Mouse (Mus musculus): ENCODE measurements at regions not wholly inside any gene's neighbourhood (a gene's known extent, or its start where the extent isn't known, plus 50 kb on each side); places are given as distances from the start of the nearest gene placed in this dataset.

DNA sequence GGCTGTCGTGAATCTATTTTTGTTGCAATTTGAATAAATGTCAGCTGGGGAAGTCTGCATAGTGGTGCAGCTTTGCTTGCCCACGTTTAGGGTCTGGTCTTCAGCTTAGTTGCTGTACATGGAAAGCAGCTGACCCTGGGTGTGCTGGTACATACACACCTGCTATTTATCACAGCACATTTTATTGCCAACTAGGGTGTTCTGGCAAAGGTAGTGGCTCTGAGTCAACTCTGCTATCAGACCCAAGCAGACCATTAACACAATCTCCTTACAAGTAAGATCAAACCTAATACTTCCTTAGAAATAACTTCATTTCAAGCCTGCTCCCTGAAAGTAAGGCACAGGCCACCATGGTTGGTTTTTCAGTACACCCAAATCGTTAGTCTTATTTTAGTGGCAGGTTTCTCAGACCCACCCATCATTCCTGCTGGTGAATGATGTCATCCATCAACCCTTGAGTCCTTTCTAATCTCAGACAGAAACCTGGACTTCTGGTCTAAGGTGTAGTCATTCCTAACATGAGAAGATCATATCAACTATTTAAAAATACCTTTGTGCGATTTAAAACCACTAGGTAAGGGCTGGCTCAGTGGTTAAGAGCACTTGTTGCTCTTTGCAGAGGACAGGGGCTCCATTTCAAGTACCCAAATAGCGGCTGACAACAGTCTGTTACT, 62.5 kb upstream of the Med13 start:
- TF ChIP-seq CTCF (IDR thresholded peaks at IDR 0.05): no peak
- no peak for DNase-seq (ENCODE audit: low spot score)
- WGBS: 85% methylated on average over 5 of the region's 5 CpGs

DNA sequence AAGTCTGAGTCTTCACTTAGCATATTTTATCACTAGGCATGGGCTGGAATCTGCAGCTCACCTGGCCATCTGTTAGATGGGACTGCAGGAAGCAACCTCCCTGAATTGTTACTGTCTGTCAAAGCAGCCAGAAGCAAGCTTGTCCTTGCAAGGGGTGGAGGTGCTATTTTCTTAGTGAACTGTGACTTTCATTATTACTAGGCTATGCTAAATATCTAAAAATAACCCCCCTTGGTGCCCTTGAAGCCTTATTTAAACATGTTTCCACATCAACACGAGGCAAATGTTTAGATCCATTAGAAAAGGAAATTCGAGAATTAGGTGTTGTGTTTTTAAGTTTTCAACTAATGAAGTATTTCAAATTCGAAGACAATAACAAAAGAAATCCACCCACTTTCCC, 55.5 kb upstream of the Rnft1 start:
- Histone ChIP-seq H3K27me3 (ENCODE audit: insufficient read depth, low read length) (no peaks in the 10 kb centered on the region), H3K4me1 (ENCODE audit: insufficient read depth, low read length) (no peaks in the 10 kb centered on the region), H3K9ac (replicated peaks; ENCODE audit: low read length, poor library complexity, severe bottlenecking) (no peak overlapping the region), H3K27ac (ENCODE audit: low read depth, low read length) (no peak overlapping the region), H3K9me3 (ENCODE audit: low read length) (no peaks in the 10 kb centered on the region), H3K4me3 (ENCODE audit: low read depth, low read length) (no peak overlapping the region), H3K4me2 (ENCODE audit: low read depth, low read length, poor library complexity, severe bottlenecking) (no peak overlapping the region), H3K36me3 (ENCODE audit: insufficient read depth, low read length) (no peaks in the 10 kb centered on the region)
- 80% methylated on average over 3 of the region's 3 CpGs for WGBS
- TF ChIP-seq CTCF (IDR thresholded peaks at IDR 0.05): no peak
- ATAC-seq (ENCODE audit: low FRiP score) (no peak), DNase-seq (ENCODE audit: low spot score) (no peak)

More for the DNA sequence above, 62.5 kb upstream of the Med13 start:
- Histone ChIP-seq H3K9ac (replicated peaks; ENCODE audit: low read length, poor library complexity, severe bottlenecking) (no peak overlapping the region), H3K9me3 (ENCODE audit: low read length) (no peaks in the 10 kb centered on the region), H3K27me3 (ENCODE audit: insufficient read depth, low read length) (no peaks in the 10 kb centered on the region), H3K4me2 (ENCODE audit: low read depth, low read length, poor library complexity, severe bottlenecking) (no peak overlapping the region), H3K4me1 (ENCODE audit: insufficient read depth, low read length) (no peaks in the 10 kb centered on the region), H3K36me3 (ENCODE audit: insufficient read depth, low read length) (no peaks in the 10 kb centered on the region), H3K4me3 (ENCODE audit: low read depth, low read length) (no peak overlapping the region), H3K27ac (ENCODE audit: low read depth, low read length) (no peak overlapping the region)
- ATAC-seq (ENCODE audit: low FRiP score): no peak

DNA sequence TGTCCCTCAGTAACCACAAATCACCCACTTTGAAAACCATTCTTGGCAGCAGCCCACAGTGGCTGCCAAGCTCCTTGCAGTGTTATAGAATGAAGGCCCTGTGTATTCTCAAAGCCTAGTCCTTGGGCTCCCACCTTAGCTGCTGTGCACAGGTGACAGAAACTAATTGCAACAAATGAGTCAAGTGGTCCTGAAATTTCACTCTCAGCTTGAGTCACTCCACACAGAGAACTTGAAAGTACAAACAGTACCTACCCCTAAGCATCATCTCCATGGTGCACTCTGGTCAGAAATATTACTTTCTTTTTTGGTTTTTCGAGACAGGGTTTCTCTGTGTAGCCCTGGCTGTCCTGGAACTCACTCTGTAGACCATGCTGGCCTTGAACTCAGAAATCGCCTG, 54.2 kb upstream of the Rnft1 start:
- Histone ChIP-seq H3K36me3 (ENCODE audit: insufficient read depth, low read length) (no peaks in the 10 kb centered on the region), H3K9me3 (ENCODE audit: low read length) (no peaks in the 10 kb centered on the region), H3K27ac (ENCODE audit: low read depth, low read length) (no peak overlapping the region), H3K27me3 (ENCODE audit: insufficient read depth, low read length) (no peaks in the 10 kb centered on the region), H3K4me2 (ENCODE audit: low read depth, low read length, poor library complexity, severe bottlenecking) (no peak overlapping the region), H3K4me3 (ENCODE audit: low read depth, low read length) (no peak overlapping the region), H3K9ac (replicated peaks; ENCODE audit: low read length, poor library complexity, severe bottlenecking) (no peak overlapping the region), H3K4me1 (ENCODE audit: insufficient read depth, low read length) (no peaks in the 10 kb centered on the region)
- no peak for TF ChIP-seq CTCF (IDR thresholded peaks at IDR 0.05)
- DNase-seq (ENCODE audit: low spot score) (no peak), ATAC-seq (ENCODE audit: low FRiP score) (no peak)
- 91% methylated on average over 2 of the region's 2 CpGs for WGBS

DNA sequence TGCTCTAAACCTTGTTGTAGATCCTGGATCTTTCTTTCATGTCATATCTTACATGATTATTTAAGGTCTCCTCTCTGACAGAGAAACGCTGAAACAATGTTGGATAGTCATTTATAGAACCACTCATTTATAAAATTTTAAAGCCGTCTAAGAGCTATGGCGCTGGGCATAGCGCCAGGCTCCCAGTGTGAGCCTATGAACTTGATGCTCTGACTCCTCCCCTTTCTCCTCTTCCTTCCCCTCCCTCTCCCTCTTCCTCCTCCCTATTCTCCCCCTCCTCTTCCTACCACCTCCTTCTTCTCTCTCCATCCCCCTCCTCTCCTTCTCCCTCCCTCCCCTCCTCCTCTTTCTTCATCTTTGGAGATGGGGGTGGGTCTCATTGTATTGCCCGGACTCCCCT, 52.9 kb upstream of the Rnft1 start:
- WGBS: 84% methylated on average over 5 of the region's 5 CpGs
- no peak overlapping the region for H3K4me3 ChIP-seq (ENCODE audit: low read depth, low read length)
- DNase-seq (ENCODE audit: low spot score): no peak
- no peaks in the 10 kb centered on the region for H3K9me3 ChIP-seq (ENCODE audit: low read length)
- no peaks in the 10 kb centered on the region for H3K27me3 ChIP-seq (ENCODE audit: insufficient read depth, low read length)
- no peak overlapping the region for H3K27ac ChIP-seq (ENCODE audit: low read depth, low read length)
- no peaks in the 10 kb centered on the region for H3K36me3 ChIP-seq (ENCODE audit: insufficient read depth, low read length)
- no peak overlapping the region for H3K9ac ChIP-seq (replicated peaks; ENCODE audit: low read length, poor library complexity, severe bottlenecking)
- H3K4me1 ChIP-seq (ENCODE audit: insufficient read depth, low read length): no peaks in the 10 kb centered on the region
- H3K4me2 ChIP-seq (ENCODE audit: low read depth, low read length, poor library complexity, severe bottlenecking): no peak overlapping the region
- no peak for ATAC-seq (ENCODE audit: low FRiP score)
- no peak for TF ChIP-seq CTCF (IDR thresholded peaks at IDR 0.05)

DNA sequence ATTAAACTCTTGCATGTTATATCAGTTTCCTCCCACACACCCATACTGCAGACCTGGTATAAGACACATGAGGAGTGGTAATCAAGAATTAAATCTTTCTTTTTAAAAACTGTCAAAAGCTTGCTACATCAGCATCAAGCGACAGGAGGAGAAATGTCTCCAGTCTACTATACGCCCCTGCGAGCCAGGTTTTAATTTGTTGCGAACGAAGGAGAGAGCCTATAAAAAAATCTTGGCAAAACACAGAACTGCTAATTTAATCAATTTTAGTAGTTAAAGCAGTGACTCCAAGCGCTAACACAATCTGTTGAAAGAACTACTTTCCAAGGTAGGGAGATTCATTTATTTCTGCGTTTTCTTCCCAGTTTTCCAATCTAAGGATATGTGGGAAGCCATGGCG, 50.4 kb upstream of the Rnft1 start:
- H3K27me3 ChIP-seq (ENCODE audit: insufficient read depth, low read length): no peaks in the 10 kb centered on the region
- ATAC-seq (ENCODE audit: low FRiP score) (no peak), DNase-seq (ENCODE audit: low spot score) (no peak)
- no peaks in the 10 kb centered on the region for H3K36me3 ChIP-seq (ENCODE audit: insufficient read depth, low read length)
- 89% methylated on average over 8 of the region's 8 CpGs for WGBS
- no peaks in the 10 kb centered on the region for H3K9me3 ChIP-seq (ENCODE audit: low read length)
- H3K4me3 ChIP-seq (ENCODE audit: low read depth, low read length): no peak overlapping the region
- no peak overlapping the region for H3K4me2 ChIP-seq (ENCODE audit: low read depth, low read length, poor library complexity, severe bottlenecking)
- TF ChIP-seq CTCF (IDR thresholded peaks at IDR 0.05): no peak
- H3K4me1 ChIP-seq (ENCODE audit: insufficient read depth, low read length): no peaks in the 10 kb centered on the region
- no peak overlapping the region for H3K27ac ChIP-seq (ENCODE audit: low read depth, low read length)
- no peak overlapping the region for H3K9ac ChIP-seq (replicated peaks; ENCODE audit: low read length, poor library complexity, severe bottlenecking)

Measured in midbrain, postnatal 0 days (tissue).